Mouse (Mus musculus): Measurements from ENCODE around the gene Mfsd1. TPM values are rescaled to one million over a fixed set of nuclear protein-coding genes. Genes with fewer than 3 reads are reported as not detected.

The Mfsd1 gene
- polyA plus RNA-seq, 1 experiment: 20.2 TPM

DNA sequence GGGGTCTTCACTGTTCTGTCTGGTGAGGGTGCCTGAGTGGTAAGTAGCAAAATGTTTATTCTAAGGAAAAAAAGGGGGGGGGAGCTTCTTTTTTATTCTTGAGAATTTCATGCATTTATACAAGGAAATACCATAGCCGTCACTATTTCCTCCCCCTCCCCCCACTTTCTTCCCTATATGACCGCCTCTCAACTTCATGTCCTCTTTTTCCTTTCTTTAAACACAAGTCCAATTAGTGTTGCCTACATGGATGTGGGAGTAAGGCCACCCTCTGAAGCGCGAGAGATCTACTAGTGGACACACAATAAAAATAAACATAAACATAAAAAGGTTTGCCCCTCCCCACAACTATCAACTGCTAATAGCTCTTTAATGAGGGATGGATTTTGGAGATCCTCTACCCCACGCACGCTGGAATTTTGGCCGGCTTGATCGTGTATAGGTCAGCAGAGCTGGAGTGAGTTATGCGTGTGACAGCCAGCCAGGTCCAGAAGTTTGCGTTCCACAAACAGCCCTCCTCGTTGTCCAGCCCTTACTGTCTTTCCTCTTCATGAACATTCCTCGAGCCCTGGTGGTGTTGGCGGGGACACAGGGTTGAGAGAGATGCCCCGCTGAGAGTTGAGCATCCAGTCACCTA, 24.7 kb upstream of the Mfsd1 start:
- Histone ChIP-seq H3K27ac (ENCODE audit: control insufficient read depth, insufficient read depth, low read depth, low read length, poor library complexity) (peak overlapping the region; percentile 78; the same call in 1 of the 2 replicates), H3K4me1 (ENCODE audit: control insufficient read depth, insufficient read depth, low read length) (no peaks in the 10 kb centered on the region; the same call in 1 of the 2 replicates), H3K4me3 (replicated peaks; ENCODE audit: control insufficient read depth, low read depth, low read length) (no peak overlapping the region)
- no peak for TF ChIP-seq CTCF (IDR thresholded peaks at IDR 0.05; ENCODE audit: control insufficient read depth, insufficient read depth, low read length)
- TF ChIP-seq POLR2A (IDR thresholded peaks at IDR 0.05; ENCODE audit: borderline replicate concordance, control insufficient read depth, low read depth, low read length): no peak
- WGBS: 76% methylated on average over 14 of the region's 14 CpGs

DNA sequence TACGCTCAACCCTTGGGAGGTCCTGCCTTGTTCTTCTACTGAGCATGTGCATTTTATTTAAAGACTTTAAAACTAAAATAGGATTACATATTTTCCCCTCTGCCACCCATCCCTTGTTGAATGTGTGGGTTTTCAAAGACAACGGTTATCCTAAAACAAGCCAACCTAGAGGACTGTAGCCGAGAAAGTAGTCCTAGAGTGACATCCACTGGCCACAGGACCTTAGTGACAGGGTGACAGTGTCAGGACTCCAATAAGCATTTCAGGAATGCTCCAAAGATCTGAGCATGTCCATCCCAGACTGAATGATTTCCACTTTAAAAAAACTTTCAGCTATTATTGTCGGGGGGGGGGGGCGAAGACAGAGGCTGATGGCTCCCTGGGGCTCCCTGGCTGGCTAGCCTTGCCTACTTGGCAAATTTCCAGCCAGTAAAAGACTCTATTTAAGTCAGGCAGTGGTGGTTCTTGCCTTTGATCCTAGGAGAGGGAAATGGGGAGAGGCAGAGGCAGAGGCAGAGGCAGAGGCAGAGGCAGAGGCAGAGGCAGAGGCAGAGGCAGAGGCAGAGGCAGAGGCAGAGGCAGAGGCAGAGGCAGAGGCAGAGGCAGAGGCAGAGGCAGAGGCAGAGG, 17.7 kb upstream of the Mfsd1 start:
- 56% methylated on average over 5 of the region's 5 CpGs for WGBS
- Histone ChIP-seq H3K4me3 (replicated peaks; ENCODE audit: control insufficient read depth, low read depth, low read length) (no peak overlapping the region), H3K27ac (ENCODE audit: control insufficient read depth, insufficient read depth, low read depth, low read length, poor library complexity) (peak overlapping the region; percentile 57), H3K4me1 (ENCODE audit: control insufficient read depth, insufficient read depth, low read length) (peaks cover 1% of the 10 kb centered on the region; the same call in 1 of the 2 replicates)
- TF ChIP-seq CTCF (IDR thresholded peaks at IDR 0.05; ENCODE audit: control insufficient read depth, insufficient read depth, low read length): peak; percentile 53
- TF ChIP-seq POLR2A (IDR thresholded peaks at IDR 0.05; ENCODE audit: borderline replicate concordance, control insufficient read depth, low read depth, low read length): no peak

DNA sequence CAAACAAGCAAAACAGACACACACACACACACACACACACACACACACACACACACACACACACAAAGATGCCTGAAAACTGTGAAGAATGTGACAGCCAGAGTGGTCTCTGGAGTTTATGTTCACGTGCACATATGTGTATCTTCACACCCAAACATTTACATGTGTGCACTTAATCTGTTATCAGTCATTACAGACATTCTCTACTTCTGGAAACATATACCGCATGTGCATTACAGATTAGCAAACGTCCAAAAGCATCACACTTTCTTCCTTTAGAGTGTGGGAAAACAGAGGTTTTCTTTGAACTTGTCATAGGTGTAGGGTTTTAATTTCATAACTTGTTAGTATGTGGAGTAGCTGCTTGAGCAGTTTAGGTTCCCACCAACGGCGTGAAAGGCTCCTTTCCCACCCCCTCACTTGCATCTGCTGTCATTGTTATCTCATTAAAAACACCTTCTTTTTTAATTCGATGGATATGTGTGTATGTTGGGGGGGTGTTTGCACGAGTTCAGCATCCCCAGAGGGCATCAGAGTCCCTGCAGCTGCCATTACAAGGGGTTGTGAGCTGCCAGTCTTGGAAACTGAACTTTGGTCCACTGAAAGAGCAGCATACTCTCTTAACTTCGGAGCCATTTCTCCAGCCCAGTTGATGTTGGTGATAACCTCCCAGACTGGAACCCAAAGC, 16.9 kb upstream of the Mfsd1 start:
- TF ChIP-seq POLR2A (IDR thresholded peaks at IDR 0.05; ENCODE audit: borderline replicate concordance, control insufficient read depth, low read depth, low read length) (no peak), CTCF (IDR thresholded peaks at IDR 0.05; ENCODE audit: control insufficient read depth, insufficient read depth, low read length) (no peak)
- Histone ChIP-seq H3K4me3 (replicated peaks; ENCODE audit: control insufficient read depth, low read depth, low read length) (no peak overlapping the region), H3K27ac (ENCODE audit: control insufficient read depth, insufficient read depth, low read depth, low read length, poor library complexity) (peak overlapping the region; percentile 77), H3K4me1 (ENCODE audit: control insufficient read depth, insufficient read depth, low read length) (peaks cover 1% of the 10 kb centered on the region; the same call in 1 of the 2 replicates)
- WGBS: 57% methylated on average over 8 of the region's 8 CpGs

DNA sequence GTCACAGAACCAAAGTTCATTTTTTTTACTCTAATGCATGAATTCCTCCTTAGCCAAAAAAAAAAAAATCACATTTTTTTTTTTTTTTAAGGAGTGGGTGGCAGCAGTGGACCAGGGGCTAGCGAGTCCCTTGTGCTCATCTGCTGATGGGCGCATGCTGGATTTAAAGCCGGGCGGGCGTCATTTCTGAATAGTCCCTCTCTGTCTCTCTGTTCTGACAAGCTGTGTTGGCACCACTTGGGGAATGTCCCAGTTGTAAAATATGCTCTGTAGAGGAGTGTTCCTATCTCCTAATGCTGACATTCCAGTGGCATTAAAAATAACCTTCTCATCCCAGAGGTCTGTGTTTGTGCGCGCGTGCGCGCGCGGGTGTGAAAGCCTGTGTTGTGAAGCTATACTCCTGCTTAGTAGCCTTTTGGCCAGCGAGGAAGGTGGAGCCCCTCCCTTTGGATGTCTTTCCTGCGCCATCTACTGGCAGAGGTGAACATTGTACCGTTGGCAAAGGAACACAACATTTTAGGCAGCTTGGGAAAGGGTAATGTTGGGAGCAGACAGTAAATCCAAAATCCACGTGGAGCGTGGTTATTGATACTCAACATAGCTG, 14.4 kb upstream of the Mfsd1 start:
- 30% methylated on average over 17 of the region's 17 CpGs for WGBS
- TF ChIP-seq POLR2A (IDR thresholded peaks at IDR 0.05; ENCODE audit: borderline replicate concordance, control insufficient read depth, low read depth, low read length) (no peak), CTCF (IDR thresholded peaks at IDR 0.05; ENCODE audit: control insufficient read depth, insufficient read depth, low read length) (peak; percentile 93)
- H3K4me3 ChIP-seq (replicated peaks; ENCODE audit: control insufficient read depth, low read depth, low read length): no peak overlapping the region
- H3K4me1 ChIP-seq (ENCODE audit: control insufficient read depth, insufficient read depth, low read length): peaks cover 1% of the 10 kb centered on the region; the same call in 1 of the 2 replicates
- no peak overlapping the region for H3K27ac ChIP-seq (ENCODE audit: control insufficient read depth, insufficient read depth, low read depth, low read length, poor library complexity)

DNA sequence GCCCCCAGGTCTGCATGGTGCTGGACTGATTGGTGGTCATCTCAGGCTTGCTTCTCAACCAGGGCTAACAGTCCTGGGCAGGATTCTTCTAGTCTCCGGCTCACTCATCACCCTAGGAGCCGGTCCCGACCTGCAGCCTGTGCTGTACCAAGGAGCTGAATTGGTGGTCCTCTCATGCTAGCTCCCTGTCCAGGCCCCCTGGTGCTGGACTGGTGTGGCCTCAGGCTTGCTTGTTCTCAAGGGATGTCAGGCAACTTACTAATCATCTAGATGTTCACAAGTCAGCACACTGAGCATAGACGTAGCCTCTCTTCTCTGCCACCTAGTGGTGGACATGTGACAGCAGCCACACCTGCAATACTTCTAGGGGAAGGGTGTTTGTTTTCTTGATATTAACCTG, 9.6 kb upstream of the Mfsd1 start:
- WGBS: 60% methylated on average over 4 of the region's 4 CpGs
- Histone ChIP-seq H3K4me3 (replicated peaks; ENCODE audit: control insufficient read depth, low read depth, low read length) (no peak overlapping the region), H3K4me1 (ENCODE audit: control insufficient read depth, insufficient read depth, low read length) (no peaks in the 10 kb centered on the region; the same call in 1 of the 2 replicates), H3K27ac (ENCODE audit: control insufficient read depth, insufficient read depth, low read depth, low read length, poor library complexity) (no peak overlapping the region)
- TF ChIP-seq POLR2A (IDR thresholded peaks at IDR 0.05; ENCODE audit: borderline replicate concordance, control insufficient read depth, low read depth, low read length) (no peak), CTCF (IDR thresholded peaks at IDR 0.05; ENCODE audit: control insufficient read depth, insufficient read depth, low read length) (peak; percentile 70)

DNA sequence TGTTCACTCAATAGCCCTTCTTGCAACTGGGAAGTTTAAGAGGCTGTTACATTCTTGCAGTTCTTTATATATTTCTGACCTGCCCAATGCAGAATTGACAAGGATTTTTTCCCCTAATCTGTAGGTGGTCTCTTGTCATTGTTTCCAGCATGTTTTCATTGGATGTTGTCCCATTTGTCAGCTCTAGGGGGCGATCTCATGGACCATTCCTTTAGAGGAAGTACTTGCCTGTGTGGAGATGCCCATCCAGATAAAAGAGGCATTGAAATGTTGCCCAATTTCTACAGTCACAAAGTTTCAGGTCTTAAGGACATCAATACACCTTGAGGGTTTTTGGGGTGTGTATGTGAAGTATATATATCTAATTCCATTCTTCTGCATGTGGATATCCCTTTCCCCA, 9.0 kb upstream of the Mfsd1 start:
- TF ChIP-seq CTCF (IDR thresholded peaks at IDR 0.05; ENCODE audit: control insufficient read depth, insufficient read depth, low read length) (no peak), POLR2A (IDR thresholded peaks at IDR 0.05; ENCODE audit: borderline replicate concordance, control insufficient read depth, low read depth, low read length) (no peak)
- no peak overlapping the region for H3K4me3 ChIP-seq (replicated peaks; ENCODE audit: control insufficient read depth, low read depth, low read length)
- no peak overlapping the region for H3K27ac ChIP-seq (ENCODE audit: control insufficient read depth, insufficient read depth, low read depth, low read length, poor library complexity)
- whole genome bisulfite sequencing: 2% methylated on average over 1 of the region's 1 CpGs
- no peaks in the 10 kb centered on the region; the same call in 1 of the 2 replicates for H3K4me1 ChIP-seq (ENCODE audit: control insufficient read depth, insufficient read depth, low read length)

DNA sequence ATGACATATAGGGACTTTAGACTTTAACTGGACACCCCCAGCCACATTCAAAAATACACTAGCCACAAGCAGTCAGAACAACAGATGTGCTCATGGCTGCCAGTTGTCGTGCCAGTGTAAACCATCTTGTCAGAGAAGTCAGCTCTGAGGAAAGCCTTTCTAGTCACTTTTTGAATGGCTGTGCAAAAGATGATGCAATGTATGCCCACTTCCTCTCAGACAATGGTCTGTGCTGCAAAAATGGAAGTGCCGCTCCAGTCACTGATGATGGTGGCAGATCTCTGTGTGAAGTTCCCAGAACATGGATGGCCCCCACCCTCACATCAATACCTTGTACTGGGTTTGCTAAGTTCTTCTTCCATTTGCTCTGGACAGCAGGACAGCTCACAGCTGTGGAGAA, 6.3 kb upstream of the Mfsd1 start:
- no peak overlapping the region for H3K4me3 ChIP-seq (replicated peaks; ENCODE audit: control insufficient read depth, low read depth, low read length)
- 18% methylated on average over 2 of the region's 2 CpGs for WGBS
- H3K4me1 ChIP-seq (ENCODE audit: control insufficient read depth, insufficient read depth, low read length): no peaks in the 10 kb centered on the region; the same call in 1 of the 2 replicates
- no peak overlapping the region for H3K27ac ChIP-seq (ENCODE audit: control insufficient read depth, insufficient read depth, low read depth, low read length, poor library complexity)
- TF ChIP-seq POLR2A (IDR thresholded peaks at IDR 0.05; ENCODE audit: borderline replicate concordance, control insufficient read depth, low read depth, low read length): no peak
- TF ChIP-seq CTCF (IDR thresholded peaks at IDR 0.05; ENCODE audit: control insufficient read depth, insufficient read depth, low read length): no peak

DNA sequence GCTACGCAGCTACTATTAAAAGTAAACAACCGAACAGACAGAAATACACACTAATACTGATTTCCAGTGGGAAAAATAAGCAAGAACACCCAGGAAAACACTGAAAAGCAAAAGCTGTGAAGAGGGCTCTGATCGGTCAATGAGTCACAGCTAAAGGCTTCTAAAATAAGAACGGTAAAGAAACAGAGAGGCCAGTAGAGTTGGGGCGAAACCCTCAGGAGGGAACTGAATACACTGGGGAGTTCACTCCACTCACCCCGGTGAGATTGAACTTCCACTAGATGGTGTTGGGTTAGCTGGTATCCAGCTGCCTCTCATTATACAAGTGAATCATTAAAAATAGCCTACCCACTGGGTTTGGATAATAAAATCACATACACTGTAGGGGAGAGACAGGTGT, 5.8 kb upstream of the Mfsd1 start:
- 74% methylated on average over 6 of the region's 6 CpGs for WGBS
- H3K27ac ChIP-seq (ENCODE audit: control insufficient read depth, insufficient read depth, low read depth, low read length, poor library complexity): no peak overlapping the region

More for the DNA sequence above, 5.8 kb upstream of the Mfsd1 start:
- H3K4me3 ChIP-seq (replicated peaks; ENCODE audit: control insufficient read depth, low read depth, low read length): no peak overlapping the region
- H3K4me1 ChIP-seq (ENCODE audit: control insufficient read depth, insufficient read depth, low read length): no peaks in the 10 kb centered on the region; the same call in 1 of the 2 replicates
- TF ChIP-seq CTCF (IDR thresholded peaks at IDR 0.05; ENCODE audit: control insufficient read depth, insufficient read depth, low read length) (no peak), POLR2A (IDR thresholded peaks at IDR 0.05; ENCODE audit: borderline replicate concordance, control insufficient read depth, low read depth, low read length) (no peak)
